Mouse (Mus musculus): ENCODE measurements around the gene Wdr90. TPM values are rescaled to one million over a fixed set of nuclear protein-coding genes. Genes with fewer than 3 reads are reported as not detected.

Gene Wdr90
- polyA plus RNA-seq, 1 experiment from 2014 or later, result 8.2 TPM

DNA sequence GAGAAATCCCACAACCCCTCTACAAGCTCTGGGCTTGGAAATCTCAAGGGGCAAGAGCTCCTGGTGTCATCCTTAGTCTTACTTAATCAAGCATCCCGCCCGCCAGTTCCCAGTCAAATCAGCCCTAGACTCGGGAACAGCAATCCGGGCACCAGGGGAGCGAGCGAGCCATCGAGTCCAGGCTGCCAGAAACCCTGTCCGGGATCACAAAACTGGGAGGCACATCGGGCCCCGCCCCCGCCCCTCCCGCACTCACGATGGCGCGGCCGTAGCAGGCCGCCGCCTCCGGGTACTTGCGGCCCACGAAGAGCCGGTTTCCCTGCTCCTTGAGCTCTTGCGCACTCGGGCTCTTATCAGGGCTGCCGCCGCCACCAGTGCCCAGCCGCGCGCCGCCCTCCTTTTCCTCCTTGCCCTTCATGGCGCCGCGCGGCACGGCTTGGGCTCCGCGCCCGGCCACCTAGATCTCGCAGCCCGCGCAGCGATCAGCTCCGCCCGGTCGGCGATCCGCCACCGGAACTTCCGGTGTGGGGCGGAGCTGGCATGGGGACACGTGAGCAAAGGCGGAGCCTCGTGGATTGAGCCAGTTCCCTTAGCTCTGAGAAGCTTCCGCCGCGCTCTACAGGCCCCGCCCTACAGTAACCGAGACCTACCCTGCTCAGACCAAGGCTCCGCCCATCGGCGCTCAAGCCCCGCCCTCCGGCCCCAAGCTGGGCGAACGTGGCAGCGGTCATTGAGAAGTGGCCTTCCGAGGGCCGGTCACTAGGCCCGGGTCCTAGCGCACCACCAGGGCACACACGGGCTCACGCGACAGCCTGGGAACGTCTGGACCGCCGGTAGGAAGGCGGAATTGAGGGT lies 28.6 kb downstream of the Wdr90 start:
- peak overlapping the region; percentile 97 to 99 for H3K27ac ChIP-seq (replicated peaks in 1 of 2; ENCODE audit: control insufficient read depth in 1 of 2, insufficient read depth in 1 of 2, low read depth in 2 of 2, low read length in 2 of 2)
- H3K4me3 ChIP-seq (ENCODE audit: control insufficient read depth in 1 of 2, insufficient read depth in 1 of 2, low read depth in 1 of 2, low read length in 2 of 2), result peak overlapping the region; percentile 57 to 74
- peaks cover 36 to 67% of the 10 kb centered on the region in 2 experiments for H3K4me1 ChIP-seq (ENCODE audit: control insufficient read depth in 2 of 2, insufficient read depth in 2 of 2, low read length in 2 of 2)
- peak; percentile 92 for ATAC-seq (ENCODE audit: insufficient number of reproducible peaks, insufficient read depth, low FRiP score, low read depth)
- peaks cover 51% of the 10 kb centered on the region for H3K36me3 ChIP-seq (ENCODE audit: control insufficient read depth, insufficient read depth, low read length)
- peak overlapping the region; percentile 85 for H3K9ac ChIP-seq (ENCODE audit: low read length)
- no peaks in the 10 kb centered on the region for H3K9me3 ChIP-seq (ENCODE audit: control insufficient read depth, low read length)
- under 1% methylated on average over 71 of the region's 77 CpGs for WGBS
- no peaks in the 10 kb centered on the region for H3K27me3 ChIP-seq (ENCODE audit: control insufficient read depth, insufficient read depth, low read length)
- H3K4me2 ChIP-seq (ENCODE audit: low read length), result peak overlapping the region; percentile 91

DNA sequence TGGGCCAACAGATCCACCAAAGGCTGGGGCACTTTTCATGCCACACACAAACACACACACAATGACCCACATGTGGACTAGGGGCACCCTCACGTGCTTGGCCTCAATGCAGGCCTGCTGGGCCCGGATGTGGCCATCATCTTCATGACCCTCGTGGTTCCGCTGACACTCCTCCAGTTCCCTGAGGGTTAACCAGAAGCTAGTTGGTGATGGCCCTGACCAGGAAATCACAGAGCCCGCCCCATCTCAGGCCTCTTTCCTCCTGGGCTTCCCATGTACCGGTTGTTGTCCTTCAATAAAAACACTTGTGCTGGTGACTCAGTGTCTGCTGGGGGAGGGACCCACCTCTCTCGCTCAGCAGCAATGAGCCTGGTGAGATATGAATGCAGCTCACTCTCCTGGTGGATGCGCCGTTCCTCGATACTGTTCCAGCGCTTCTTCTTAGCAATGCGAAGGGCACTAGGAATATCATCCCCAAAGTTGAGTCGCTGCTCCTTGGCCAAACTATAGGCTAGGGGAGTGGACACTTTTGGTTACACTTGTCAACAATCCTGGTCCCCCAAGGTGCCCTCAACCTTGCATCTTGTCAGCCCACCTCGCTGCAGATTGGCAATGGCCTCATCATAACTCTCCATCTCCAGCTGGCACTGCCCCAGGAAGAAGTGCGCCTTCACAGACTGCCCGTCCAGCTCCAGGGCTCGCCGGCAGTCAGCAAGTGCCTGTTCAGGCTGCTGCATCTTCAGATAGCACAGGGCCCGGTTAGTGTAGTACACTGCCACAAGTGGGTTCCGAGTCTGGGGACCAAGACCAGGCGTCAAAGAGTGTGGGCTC lies 29.6 kb downstream of the Wdr90 start:
- Histone ChIP-seq H3K9me3 (ENCODE audit: control insufficient read depth, low read length) (no peaks in the 10 kb centered on the region), H3K4me2 (ENCODE audit: low read length) (peak overlapping the region; percentile 91), H3K27ac (replicated peaks in 1 of 2; ENCODE audit: control insufficient read depth in 1 of 2, insufficient read depth in 1 of 2, low read depth in 2 of 2, low read length in 2 of 2) (peak overlapping the region in 1 of 2 experiments; percentile 99; a peak in 2 of 4 replicates), H3K4me3 (ENCODE audit: control insufficient read depth in 1 of 2, insufficient read depth in 1 of 2, low read depth in 1 of 2, low read length in 2 of 2) (peak overlapping the region; percentile 57 to 74), H3K27me3 (ENCODE audit: control insufficient read depth, insufficient read depth, low read length) (no peaks in the 10 kb centered on the region), H3K36me3 (ENCODE audit: control insufficient read depth, insufficient read depth, low read length) (peaks cover 56% of the 10 kb centered on the region), H3K4me1 (ENCODE audit: control insufficient read depth in 2 of 2, insufficient read depth in 2 of 2, low read length in 2 of 2) (peaks cover 29 to 57% of the 10 kb centered on the region in 2 experiments), H3K9ac (ENCODE audit: low read length) (peak overlapping the region; percentile 76)
- no peak for ATAC-seq (ENCODE audit: insufficient number of reproducible peaks, insufficient read depth, low FRiP score, low read depth)
- 45% methylated on average over 21 of the region's 21 CpGs for WGBS

GRCm38 (mm10) chr17:25830806-25831431 lies 30.4 kb downstream of the Wdr90 start:
- Histone ChIP-seq H3K4me1 (ENCODE audit: control insufficient read depth in 2 of 2, insufficient read depth in 2 of 2, low read length in 2 of 2) (peaks cover 22 to 50% of the 10 kb centered on the region in 2 experiments), H3K4me2 (ENCODE audit: low read length) (peak overlapping the region; percentile 91), H3K36me3 (ENCODE audit: control insufficient read depth, insufficient read depth, low read length) (peaks cover 60% of the 10 kb centered on the region)

DNA sequence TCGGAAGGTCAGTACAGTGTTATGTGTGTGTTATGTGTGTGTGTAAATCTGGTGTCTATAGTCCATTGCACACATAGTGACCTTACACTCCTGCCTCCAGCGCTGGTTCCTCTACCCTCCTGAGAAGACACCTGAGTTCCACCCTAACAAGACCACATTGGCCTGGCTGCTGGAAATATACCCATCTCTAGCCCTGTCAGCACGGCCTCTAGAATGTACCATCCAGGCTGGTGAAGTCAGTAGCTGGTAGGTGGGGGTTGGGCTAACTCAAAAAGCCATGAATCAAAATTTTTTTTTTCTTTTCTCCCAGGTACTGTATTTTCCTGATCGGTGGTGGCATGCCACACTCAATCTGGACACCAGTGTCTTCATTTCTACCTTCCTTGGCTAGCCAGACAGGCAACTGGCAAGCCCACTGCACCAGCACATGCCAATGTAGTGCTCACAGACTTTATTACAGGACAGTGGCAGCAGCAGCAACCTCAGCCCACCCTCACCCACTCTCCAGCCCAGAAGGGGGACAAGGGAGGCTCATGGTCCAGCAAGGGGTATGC lies 31.0 kb downstream of the Wdr90 start:
- 78% methylated on average over 4 of the region's 4 CpGs for WGBS
- H3K27me3 ChIP-seq (ENCODE audit: control insufficient read depth, insufficient read depth, low read length), result no peaks in the 10 kb centered on the region
- ATAC-seq (ENCODE audit: insufficient number of reproducible peaks, insufficient read depth, low FRiP score, low read depth), result no peak
- H3K4me2 ChIP-seq (ENCODE audit: low read length), result peak overlapping the region; percentile 70; the same call in 1 of the 2 replicates
- no peak overlapping the region for H3K27ac ChIP-seq (replicated peaks in 1 of 2; ENCODE audit: control insufficient read depth in 1 of 2, insufficient read depth in 1 of 2, low read depth in 2 of 2, low read length in 2 of 2)
- H3K4me3 ChIP-seq (ENCODE audit: control insufficient read depth in 1 of 2, insufficient read depth in 1 of 2, low read depth in 1 of 2, low read length in 2 of 2), result no peak overlapping the region
- no peaks in the 10 kb centered on the region for H3K9me3 ChIP-seq (ENCODE audit: control insufficient read depth, low read length)
- peaks cover 22 to 43% of the 10 kb centered on the region in 2 experiments for H3K4me1 ChIP-seq (ENCODE audit: control insufficient read depth in 2 of 2, insufficient read depth in 2 of 2, low read length in 2 of 2)
- no peak overlapping the region; the same call in 1 of the 2 replicates for H3K9ac ChIP-seq (ENCODE audit: low read length)
- H3K36me3 ChIP-seq (ENCODE audit: control insufficient read depth, insufficient read depth, low read length), result peaks cover 56% of the 10 kb centered on the region

More at GRCm38 (mm10) chr17:25830806-25831431, 30.4 kb downstream of the Wdr90 start:
- no peaks in the 10 kb centered on the region for H3K9me3 ChIP-seq (ENCODE audit: control insufficient read depth, low read length)
- no peak for ATAC-seq (ENCODE audit: insufficient number of reproducible peaks, insufficient read depth, low FRiP score, low read depth)
- H3K27ac ChIP-seq (replicated peaks in 1 of 2; ENCODE audit: control insufficient read depth in 1 of 2, insufficient read depth in 1 of 2, low read depth in 2 of 2, low read length in 2 of 2), result 0 out of 4 replicates have a peak overlapping the region, but pooled peaks of 1 of the 2 experiments have one; percentile 5
- 83% methylated on average over 14 of the region's 14 CpGs for WGBS
- no peak overlapping the region; the same call in 1 of the 2 replicates for H3K9ac ChIP-seq (ENCODE audit: low read length)
- H3K27me3 ChIP-seq (ENCODE audit: control insufficient read depth, insufficient read depth, low read length), result no peaks in the 10 kb centered on the region
- H3K4me3 ChIP-seq (ENCODE audit: control insufficient read depth in 1 of 2, insufficient read depth in 1 of 2, low read depth in 1 of 2, low read length in 2 of 2), result peak overlapping the region in 1 of 2 experiments; percentile 57; a peak in 1 of 4 replicates

DNA sequence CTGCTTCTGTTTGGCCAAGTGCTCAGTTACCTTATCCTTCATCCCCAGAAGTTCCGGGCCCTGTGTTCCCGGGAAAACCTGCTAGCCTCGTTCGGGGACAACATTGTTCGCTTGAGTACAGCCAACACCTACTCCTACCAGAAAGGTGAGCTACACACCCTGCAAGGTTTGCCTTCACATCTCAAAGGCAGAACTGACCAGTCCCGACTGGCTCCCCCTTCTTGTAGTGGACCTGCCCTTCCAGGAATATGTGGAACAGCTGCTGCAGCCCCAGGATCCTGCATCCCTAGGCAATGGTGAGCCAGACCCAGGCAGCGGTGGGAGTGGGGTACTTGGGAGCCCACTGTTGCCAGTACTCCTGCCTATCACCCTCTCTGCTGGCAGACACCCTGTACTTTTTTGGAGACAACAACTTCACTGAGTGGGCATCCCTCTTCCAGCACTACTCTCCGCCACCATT lies 31.7 kb downstream of the Wdr90 start:
- Histone ChIP-seq H3K9me3 (ENCODE audit: control insufficient read depth, low read length) (no peaks in the 10 kb centered on the region), H3K4me3 (ENCODE audit: control insufficient read depth in 1 of 2, insufficient read depth in 1 of 2, low read depth in 1 of 2, low read length in 2 of 2) (peak overlapping the region; percentile 54 to 72), H3K9ac (ENCODE audit: low read length) (peak overlapping the region; percentile 77), H3K36me3 (ENCODE audit: control insufficient read depth, insufficient read depth, low read length) (peaks cover 49% of the 10 kb centered on the region), H3K27me3 (ENCODE audit: control insufficient read depth, insufficient read depth, low read length) (no peaks in the 10 kb centered on the region), H3K4me2 (ENCODE audit: low read length) (peak overlapping the region; percentile 70), H3K27ac (replicated peaks in 1 of 2; ENCODE audit: control insufficient read depth in 1 of 2, insufficient read depth in 1 of 2, low read depth in 2 of 2, low read length in 2 of 2) (peak overlapping the region; percentile 75 to 85; a peak in 3 of 4 replicates), H3K4me1 (ENCODE audit: control insufficient read depth in 2 of 2, insufficient read depth in 2 of 2, low read length in 2 of 2) (peaks cover 18 to 38% of the 10 kb centered on the region in 2 experiments)
- WGBS, result 35% methylated on average over 8 of the region's 8 CpGs
- ATAC-seq (ENCODE audit: insufficient number of reproducible peaks, insufficient read depth, low FRiP score, low read depth), result no peak

- no peaks in the 10 kb centered on the region for H3K27me3 ChIP-seq (ENCODE audit: control insufficient read depth, insufficient read depth, low read length)
- peaks cover 24 to 38% of the 10 kb centered on the region in 2 experiments for H3K4me1 ChIP-seq (ENCODE audit: control insufficient read depth in 2 of 2, insufficient read depth in 2 of 2, low read length in 2 of 2)
- H3K36me3 ChIP-seq (ENCODE audit: control insufficient read depth, insufficient read depth, low read length), result peaks cover 48% of the 10 kb centered on the region
- no peaks in the 10 kb centered on the region for H3K9me3 ChIP-seq (ENCODE audit: control insufficient read depth, low read length)
- peak within 1 kb of the TSS; percentile 75 to 85 for H3K27ac ChIP-seq (replicated peaks in 1 of 2; ENCODE audit: control insufficient read depth in 1 of 2, insufficient read depth in 1 of 2, low read depth in 2 of 2, low read length in 2 of 2)
- 1% methylated on average over 32 of the region's 32 CpGs for WGBS
- H3K9ac ChIP-seq (ENCODE audit: low read length), result peak within 1 kb of the TSS; percentile 77
- ATAC-seq (ENCODE audit: insufficient number of reproducible peaks, insufficient read depth, low FRiP score, low read depth), result no peak
- H3K4me3 ChIP-seq (ENCODE audit: control insufficient read depth in 1 of 2, insufficient read depth in 1 of 2, low read depth in 1 of 2, low read length in 2 of 2), result peak within 1 kb of the TSS; percentile 54 to 72
- peak within 1 kb of the TSS; percentile 70 for H3K4me2 ChIP-seq (ENCODE audit: low read length)
Observed at GRCm38 (mm10) chr17:25828712-25829557, 32.4 kb downstream of the Wdr90 start, which contains the start of gene Jmjd8. Jmjd8 (plus strand) TSS chr17:25828867.

Data from heart, embryonic 14.5 days (tissue).